Mouse (Mus musculus): ENCODE results near the gene Tpsb2.

The Tpsb2 gene

DNA sequence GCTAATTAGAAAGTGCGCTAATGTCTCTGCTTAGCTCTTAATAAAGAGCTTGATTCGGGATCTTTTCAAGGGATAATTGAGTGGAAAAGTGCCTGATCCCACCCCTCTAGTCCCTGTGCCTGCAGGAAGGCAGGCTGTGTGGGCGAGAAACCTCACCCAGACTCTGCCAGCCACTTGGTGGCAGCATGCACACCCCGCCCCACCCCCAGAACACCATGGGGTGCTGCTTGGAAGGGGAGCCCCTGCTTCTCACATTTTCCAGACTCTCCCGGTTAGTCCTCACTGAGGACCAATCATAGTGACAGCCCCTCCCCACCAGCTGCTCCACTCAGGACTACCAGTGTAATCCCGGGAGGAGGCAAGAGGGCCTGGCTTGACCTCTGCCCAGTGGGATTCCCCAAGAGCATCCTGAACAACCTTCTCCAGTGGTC lies 39.9 kb downstream of the Tpsb2 start:
- no peak for DNase-seq (ENCODE audit: low read depth, low spot score)

DNA sequence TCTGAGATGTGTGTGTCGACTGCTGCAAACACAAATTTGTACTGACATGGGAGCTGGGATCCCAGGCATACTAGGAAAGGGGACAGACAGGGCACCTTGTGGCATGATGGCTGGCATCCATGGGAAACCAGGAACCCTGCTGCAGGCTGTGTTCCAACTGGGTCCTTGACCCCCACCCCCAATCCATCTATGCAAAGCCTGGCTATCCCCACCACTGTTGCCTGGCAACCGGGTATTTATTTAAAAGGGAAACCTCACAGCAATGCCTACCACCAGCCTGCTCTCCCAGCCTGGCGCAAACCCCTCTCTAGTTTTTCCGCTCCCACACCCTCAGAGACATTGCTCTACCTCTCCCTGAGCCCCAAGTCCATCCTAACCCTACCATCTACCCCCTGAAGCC lies 41.2 kb downstream of the Tpsb2 start:
- no peak for DNase-seq (ENCODE audit: low read depth, low spot score)

DNA sequence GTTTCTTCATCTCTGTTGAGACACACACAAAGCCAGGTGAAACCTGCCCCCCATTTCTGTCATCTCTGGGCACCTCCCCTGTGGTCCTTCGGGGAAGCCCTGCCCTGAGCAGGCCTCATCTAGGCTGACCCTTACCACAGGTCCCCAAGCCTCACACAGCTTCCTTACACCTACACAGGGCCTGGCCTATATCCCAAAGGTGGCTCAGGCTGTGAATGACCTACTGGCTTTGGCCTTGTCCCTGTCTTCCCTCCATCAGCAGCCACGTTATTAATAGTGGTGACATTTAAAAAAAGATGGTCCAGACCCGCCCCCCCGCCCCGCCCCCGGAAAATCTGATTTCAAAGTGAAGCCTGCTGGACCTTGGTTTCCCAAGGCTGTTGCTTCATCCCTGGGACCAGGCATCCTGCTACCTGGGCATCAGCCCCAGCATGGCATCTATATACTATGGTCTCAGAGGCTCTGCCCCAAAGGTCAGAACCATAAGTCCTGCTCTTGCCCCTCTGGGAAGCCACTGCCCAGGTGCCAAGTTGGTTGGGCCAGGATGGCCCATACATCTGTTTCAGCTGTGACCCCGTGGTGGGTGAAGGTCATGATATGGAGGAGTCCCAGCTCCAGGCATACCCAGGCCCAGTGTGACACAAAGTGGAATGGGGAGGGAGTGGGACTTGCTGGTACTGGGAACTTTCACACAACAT lies 42.3 kb downstream of the Tpsb2 start:
- DNase-seq (ENCODE audit: low read depth, low spot score) = no peak

DNA sequence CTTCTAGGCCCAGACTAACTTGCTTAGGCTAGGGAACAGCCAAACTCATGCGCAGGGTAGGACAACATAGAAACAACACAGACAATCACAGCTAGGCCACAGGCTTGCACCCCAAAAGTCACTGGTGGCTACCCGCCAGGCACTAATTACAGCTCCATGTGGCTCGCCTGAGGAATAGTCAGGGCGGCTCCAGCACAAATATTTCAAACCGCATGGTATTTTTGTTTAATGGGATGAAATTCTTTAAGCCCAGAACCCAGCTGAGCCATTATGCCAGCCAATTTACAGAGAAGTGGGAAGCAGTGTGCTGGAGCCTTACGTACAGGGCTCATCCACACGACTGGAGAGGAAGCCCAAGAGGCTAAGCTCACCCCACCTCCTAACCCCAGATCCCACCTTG lies 43.5 kb downstream of the Tpsb2 start:
- no peak for DNase-seq (ENCODE audit: low read depth, low spot score)

DNA sequence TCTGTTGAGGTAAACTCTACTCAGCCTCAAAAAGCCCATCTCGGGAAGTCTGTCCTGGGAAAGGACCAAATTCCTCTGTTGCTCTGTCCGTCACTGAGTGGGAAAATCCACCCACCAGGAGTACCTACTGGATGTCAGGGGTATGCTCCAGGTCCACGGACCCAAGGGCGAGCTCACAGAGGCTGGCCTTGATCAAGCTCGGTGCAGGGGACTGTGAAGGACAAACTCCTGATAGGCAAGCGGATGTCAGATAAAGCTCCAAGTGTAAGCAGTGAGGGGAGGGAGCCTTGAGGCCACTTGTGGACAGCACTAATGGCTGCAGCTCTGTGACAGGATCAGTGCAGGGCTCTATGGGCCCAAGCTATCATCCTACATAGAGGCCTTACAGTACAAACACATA lies 44.1 kb downstream of the Tpsb2 start:
- DNase-seq (ENCODE audit: low read depth, low spot score) = no peak

DNA sequence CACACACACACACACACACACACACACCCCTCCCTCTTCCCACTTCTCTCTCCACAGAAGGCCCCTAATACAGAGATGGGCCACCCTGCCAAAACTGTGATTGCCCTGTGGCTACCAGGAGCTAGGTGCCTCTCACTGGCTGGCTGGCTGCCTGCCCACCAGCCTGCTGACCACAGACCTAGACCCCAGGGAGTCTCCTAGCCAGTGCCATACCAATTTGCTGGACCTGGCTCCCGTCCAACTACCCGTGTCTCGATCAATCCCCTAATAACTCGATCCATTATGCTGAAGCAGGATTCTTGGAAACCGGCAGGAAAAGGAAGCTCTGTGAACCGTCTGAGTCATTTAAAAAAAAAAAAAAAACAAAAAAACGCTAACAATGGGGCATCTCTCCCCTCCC lies 44.7 kb downstream of the Tpsb2 start:
- no peak for DNase-seq (ENCODE audit: low read depth, low spot score)

DNA sequence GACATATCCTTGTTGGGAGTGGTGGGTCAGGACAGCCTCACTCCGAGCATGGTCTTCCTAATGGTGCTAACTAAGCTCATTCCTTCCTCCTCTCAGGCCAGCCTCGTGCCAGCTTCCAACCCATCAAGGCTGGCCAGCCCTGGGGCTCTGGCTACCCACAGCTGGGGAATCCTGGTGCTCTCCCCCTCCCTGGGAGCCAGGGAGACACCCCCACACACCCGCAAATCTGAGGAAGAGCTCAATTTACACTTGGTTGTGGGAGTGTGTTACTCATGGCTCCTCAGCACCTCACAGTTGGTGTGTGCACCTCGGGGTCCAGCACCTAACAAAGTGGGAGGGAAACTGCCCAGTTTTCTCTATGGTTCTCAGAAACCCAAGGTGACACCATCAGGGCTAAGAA lies 45.1 kb downstream of the Tpsb2 start:
- DNase-seq (ENCODE audit: low read depth, low spot score) = no peak

DNA sequence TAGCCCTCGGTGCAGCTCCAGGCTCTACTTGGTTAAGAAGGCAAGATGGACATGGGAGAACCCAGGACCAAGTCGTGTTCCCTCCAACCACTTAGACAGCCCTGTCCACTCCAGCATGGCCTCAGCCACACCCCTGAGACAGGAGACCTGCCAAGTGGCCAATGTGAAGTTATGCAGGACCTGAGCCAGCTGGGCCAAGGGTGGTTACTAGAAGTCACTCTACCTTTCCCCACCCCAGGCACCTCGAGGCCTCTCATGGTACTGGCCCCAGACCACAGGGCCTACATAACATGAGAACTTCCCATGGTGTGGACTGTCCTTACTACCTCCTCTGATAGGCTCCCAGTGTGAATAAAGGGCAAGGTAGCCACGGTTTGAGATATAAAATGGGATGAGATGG lies 48.1 kb downstream of the Tpsb2 start:
- no peak for DNase-seq (ENCODE audit: low read depth, low spot score)

DNA sequence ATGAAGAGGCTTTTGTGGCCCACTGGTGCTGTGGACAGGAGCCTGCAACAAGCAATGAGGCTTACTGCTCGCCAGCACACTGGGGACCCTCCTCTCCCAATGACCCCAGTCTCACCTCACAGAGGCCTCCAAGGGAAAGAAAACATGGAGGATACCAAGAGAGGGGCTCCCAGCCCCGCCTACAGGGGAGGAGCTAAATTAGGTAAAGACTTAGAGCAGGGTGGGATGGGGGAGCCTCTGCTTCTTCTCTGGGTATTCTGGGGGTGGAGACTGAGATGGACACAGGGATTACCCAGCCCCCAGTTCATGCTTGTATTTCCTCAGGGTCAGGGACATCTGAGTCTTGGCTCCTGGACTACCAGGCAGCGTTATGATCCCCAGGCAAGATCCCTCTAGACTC lies 48.8 kb downstream of the Tpsb2 start:
- DNase-seq (ENCODE audit: low read depth, low spot score) = no peak

DNA sequence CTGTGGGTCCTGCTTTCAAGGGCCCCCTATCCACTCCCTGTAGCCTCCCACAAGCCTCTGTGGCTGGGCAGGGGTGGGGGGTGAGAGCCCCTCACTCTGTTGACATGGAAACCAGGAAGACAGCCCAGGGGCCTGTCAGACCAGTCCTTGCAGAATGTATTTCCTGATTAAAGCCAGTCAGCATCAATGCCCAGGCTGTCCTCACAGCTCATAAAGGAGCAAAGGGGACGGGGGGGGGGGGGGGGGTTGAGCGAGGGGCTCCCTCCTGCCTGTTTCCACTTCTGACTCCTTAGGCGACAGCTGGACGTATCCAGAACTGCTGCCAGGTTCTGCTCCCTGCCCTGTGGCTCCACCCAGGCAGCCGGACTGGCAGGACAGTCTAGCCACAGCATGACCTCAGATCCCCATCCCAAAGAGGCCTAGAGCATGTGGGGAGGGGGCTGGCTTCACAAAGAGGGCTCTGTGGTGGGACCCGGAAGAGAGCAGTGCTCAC lies 49.4 kb downstream of the Tpsb2 start:
- no peak for DNase-seq (ENCODE audit: low read depth, low spot score)

DNA sequence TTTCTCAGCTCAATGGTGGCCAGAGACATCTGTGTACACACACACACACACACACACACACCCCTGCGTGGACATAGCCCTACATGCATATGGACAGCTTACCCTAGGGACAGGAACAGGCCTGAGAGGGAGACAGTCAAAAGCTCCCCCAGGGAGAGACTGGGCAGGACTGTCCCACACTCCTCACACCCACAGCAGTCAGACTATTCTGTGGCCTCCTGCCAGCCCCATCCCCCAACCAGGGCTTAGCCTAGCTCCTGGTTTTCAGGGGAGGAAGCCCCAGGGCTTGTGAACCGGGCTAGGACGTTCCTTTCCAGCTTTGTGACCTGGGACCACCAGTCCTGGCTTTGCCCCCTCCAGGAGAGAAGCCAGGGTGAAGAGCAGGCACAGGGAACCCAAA lies 50.1 kb downstream of the Tpsb2 start:
- DNase-seq (ENCODE audit: low read depth, low spot score) = no peak

DNA sequence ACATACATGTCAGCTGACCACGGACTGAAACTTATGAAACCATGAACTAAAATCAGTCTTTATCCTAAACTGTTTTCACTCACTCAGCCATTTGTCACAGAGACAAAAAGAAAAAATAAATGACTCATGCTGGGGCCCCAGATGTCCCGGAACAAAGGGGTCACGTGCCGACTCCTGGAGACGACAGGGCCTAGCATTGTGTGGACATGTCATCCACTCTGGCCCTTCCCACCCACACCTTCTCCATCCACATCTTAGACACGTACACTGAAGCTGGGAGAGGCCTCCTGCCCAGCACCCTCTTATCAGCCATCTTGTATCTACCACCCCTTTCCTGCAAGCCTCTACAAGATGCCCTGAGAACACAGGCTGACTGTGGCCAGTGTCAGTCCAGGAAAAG lies 51.9 kb downstream of the Tpsb2 start:
- DNase-seq (ENCODE audit: low read depth, low spot score) = no peak
